Mouse (Mus musculus) hindbrain, postnatal 0 days (tissue): Measurements from ENCODE around the gene Sugp2. TPM values are rescaled to one million over a fixed set of nuclear protein-coding genes. Genes with fewer than 3 reads are reported as not detected.

Experiments used
- ATAC-seq: fragments of 200-750 bp; cut with Nextera tagmentation; 2 replicates; pipeline ENCODE4 v1.8.0; 2017; ENCODE audit warnings: mild to moderate bottlenecking, moderate TSS enrichment, moderate library complexity
- DNase-seq: peaks from one replicate; pipeline ENCODE4 v3.0.0-alpha.2; 2015; ENCODE audit warnings: low spot score
- H3K27ac ChIP-seq: fragments of 300-500 bp; sonication (generic); 2 replicates; pipeline ENCODE4 v1.5.1; 2014; ENCODE audit warnings: mild to moderate bottlenecking
- H3K27me3 ChIP-seq: fragments of 300-500 bp; sonication (generic); 2 replicates; pipeline ENCODE4 v1.6.1; 2014; ENCODE audit warnings: low read length, mixed read lengths; ENCODE audit not compliant: insufficient read depth
- H3K36me3 ChIP-seq: fragments of 300-500 bp; sonication (generic); 2 replicates; pipeline ENCODE4 v1.6.1; 2014; ENCODE audit warnings: low read length, mixed read lengths; ENCODE audit not compliant: insufficient read depth
- H3K4me1 ChIP-seq: fragments of 300-500 bp; sonication (generic); 2 replicates; pipeline ENCODE4 v1.6.1; 2014; ENCODE audit warnings: antibody characterized with exemption, low read length, mixed read lengths; ENCODE audit not compliant: insufficient read depth
- H3K4me2 ChIP-seq: fragments of 300-500 bp; sonication (generic); 2 replicates; pipeline ENCODE4 v1.6.1; 2014; ENCODE audit warnings: low read depth, mild to moderate bottlenecking, low read length, moderate library complexity, mixed read lengths
- H3K4me3 ChIP-seq: fragments of 300-500 bp; sonication (generic); 2 replicates; pipeline ENCODE4 v1.5.1; 2014; ENCODE audit warnings: low read length
- H3K9ac ChIP-seq: fragments of 300-500 bp; sonication (generic); replicated peaks from 2 replicates; pipeline ENCODE4 v1.6.1; 2014; ENCODE audit warnings: mild to moderate bottlenecking, low read length, moderate library complexity, mixed read lengths
- H3K9me3 ChIP-seq: fragments of 300-500 bp; sonication (generic); 2 replicates; pipeline ENCODE4 v1.6.1; 2016; ENCODE audit warnings: low read length, mixed read lengths
- CTCF ChIP-seq: IDR thresholded peaks from 2 replicates; pipeline ENCODE4 v1.5.1; 2016; ENCODE audit warnings: antibody characterized with exemption, control low read depth, low read depth
- WGBS: fragments of 180-500 bp; shearing (Covaris S2); extraction: QIAGEN DNeasy Blood & Tissue Kit; methylation state at CpG from one replicate; pipeline ENCODE4 v1.1.7; 2014; 5-methylcytosine and 5-hydroxymethylcytosine counted together
- polyA plus RNA-seq: library from polyadenylated mRNA; unstranded; fragments of >200 nt; fragmentation: Nextera tagmentation; extraction: Ambion mirVana; gene quantifications from 2 replicates; pipeline ENCODE4 v1.2.1, GENCODE M21; 2015
- total RNA-seq: library from RNA; depleted of rRNA; stranded (reverse); fragments of >200 nt; gene quantifications from 2 replicates; pipeline ENCODE4 v1.2.3, GENCODE M21; 2014

Sugp2 gene
- total and polyA plus RNA-seq, 2 experiments from 2014 or later = 61.4 to 123 TPM

- Histone ChIP-seq H3K27me3 (no peaks in the 10 kb centered on the region), H3K4me3 (no peak overlapping the region), H3K9ac (no peak overlapping the region), H3K9me3 (no peaks in the 10 kb centered on the region), H3K4me2 (no peak overlapping the region), H3K4me1 (no peaks in the 10 kb centered on the region), H3K27ac (no peak overlapping the region), H3K36me3 (peaks cover 27% of the 10 kb centered on the region)
- DNase-seq (peak; percentile 34), ATAC-seq (no peak)
- no peak for TF ChIP-seq CTCF
- WGBS = 51% methylated on average over 5 of the region's 5 CpGs
These were observed 14.8 kb upstream of the Sugp2 start for GRCm38 (mm10) chr8:70219107-70219684.

- ATAC-seq (no peak), DNase-seq (no peak)
- Histone ChIP-seq H3K27me3 (no peaks in the 10 kb centered on the region), H3K9ac (no peak overlapping the region), H3K36me3 (peaks cover 37% of the 10 kb centered on the region), H3K27ac (no peak overlapping the region), H3K4me2 (no peak overlapping the region), H3K4me3 (no peak overlapping the region), H3K9me3 (no peaks in the 10 kb centered on the region), H3K4me1 (no peaks in the 10 kb centered on the region)
- WGBS = 66% methylated on average over 8 of the region's 8 CpGs
- TF ChIP-seq CTCF = no peak
These were observed 13.7 kb upstream of the Sugp2 start for GRCm38 (mm10) chr8:70220236-70220840.

GRCm38 (mm10) chr8:70220911-70221310 lies 13.1 kb upstream of the Sugp2 start:
- DNase-seq (no peak), ATAC-seq (no peak)
- TF ChIP-seq CTCF = no peak
- Histone ChIP-seq H3K27me3 (no peaks in the 10 kb centered on the region), H3K27ac (no peak overlapping the region), H3K36me3 (peaks cover 42% of the 10 kb centered on the region), H3K9ac (no peak overlapping the region), H3K4me3 (no peak overlapping the region), H3K4me1 (no peaks in the 10 kb centered on the region), H3K9me3 (no peaks in the 10 kb centered on the region), H3K4me2 (no peak overlapping the region)
- WGBS = 84% methylated on average over 3 of the region's 3 CpGs

GRCm38 (mm10) chr8:70222041-70222440 lies 12.0 kb upstream of the Sugp2 start:
- TF ChIP-seq CTCF = no peak
- H3K36me3 ChIP-seq = peaks cover 42% of the 10 kb centered on the region

GRCm38 (mm10) chr8:70223341-70223740 lies 10.7 kb upstream of the Sugp2 start:
- DNase-seq = peak; percentile 48
- peak; percentile 70 for TF ChIP-seq CTCF
- WGBS = 47% methylated on average over 6 of the region's 6 CpGs

More at GRCm38 (mm10) chr8:70222041-70222440, 12.0 kb upstream of the Sugp2 start:
- Histone ChIP-seq H3K4me2 (no peak overlapping the region), H3K4me3 (no peak overlapping the region), H3K27ac (no peak overlapping the region), H3K9me3 (no peaks in the 10 kb centered on the region), H3K4me1 (no peaks in the 10 kb centered on the region), H3K27me3 (no peaks in the 10 kb centered on the region), H3K9ac (no peak overlapping the region)
- no peak for ATAC-seq
- DNase-seq = no peak
- 94% methylated on average over 12 of the region's 12 CpGs for WGBS

GRCm38 (mm10) chr8:70227997-70228396 lies 6.0 kb upstream of the Sugp2 start:
- H3K27ac ChIP-seq = no peak overlapping the region
- no peak overlapping the region for H3K4me3 ChIP-seq
- no peak overlapping the region for H3K9ac ChIP-seq
- peak; percentile 70 for ATAC-seq
- H3K27me3 ChIP-seq = no peaks in the 10 kb centered on the region
- H3K4me1 ChIP-seq = peaks cover 5% of the 10 kb centered on the region; the same call in 1 of the 2 replicates
- no peaks in the 10 kb centered on the region for H3K9me3 ChIP-seq
- peaks cover 44% of the 10 kb centered on the region for H3K36me3 ChIP-seq
- WGBS = 14% methylated on average over 4 of the region's 4 CpGs
- TF ChIP-seq CTCF = no peak
- DNase-seq = peak; percentile 48
- no peak overlapping the region for H3K4me2 ChIP-seq

More at GRCm38 (mm10) chr8:70223341-70223740, 10.7 kb upstream of the Sugp2 start:
- Histone ChIP-seq H3K27ac (no peak overlapping the region), H3K36me3 (peaks cover 42% of the 10 kb centered on the region), H3K9ac (no peak overlapping the region), H3K4me3 (no peak overlapping the region), H3K9me3 (no peaks in the 10 kb centered on the region), H3K27me3 (no peaks in the 10 kb centered on the region), H3K4me1 (no peaks in the 10 kb centered on the region), H3K4me2 (no peak overlapping the region)
- ATAC-seq = no peak

- Histone ChIP-seq H3K9ac (no peak overlapping the region), H3K27ac (no peak overlapping the region), H3K4me3 (no peak overlapping the region), H3K4me2 (no peak overlapping the region), H3K27me3 (no peaks in the 10 kb centered on the region), H3K9me3 (no peaks in the 10 kb centered on the region), H3K4me1 (peaks cover 11% of the 10 kb centered on the region; the same call in 1 of the 2 replicates), H3K36me3 (peaks cover 21% of the 10 kb centered on the region; the same call in 1 of the 2 replicates)
- DNase-seq = no peak
- no peak for TF ChIP-seq CTCF
- 82% methylated on average over 9 of the region's 9 CpGs for WGBS
- no peak for ATAC-seq
These were observed 3.2 kb upstream of the Sugp2 start for GRCm38 (mm10) chr8:70230837-70231236.
